Mouse (Mus musculus) right cerebral cortex, postnatal 4 days (tissue): ENCODE measurements around the gene Rgs19.

Experiments
- DNase-seq: peaks from one replicate; pipeline ENCODE4 v3.0.0-alpha.2; 2022

Rgs19 gene

GRCm38 (mm10) chr2:181681978-181682377 is 11.8 kb downstream of the Rgs19 start:
- DNase-seq = no peak

- DNase-seq = no peak
Observed at GRCm38 (mm10) chr2:181680716-181681117, 13.1 kb downstream of the Rgs19 start.

GRCm38 (mm10) chr2:181679951-181680715 is 13.6 kb downstream of the Rgs19 start, which contains the start of gene Tcea2:
TSS of gene Tcea2 (plus strand) at chr2:181680310.
- DNase-seq = peak; percentile 69

- DNase-seq = peak; percentile 44
Observed at GRCm38 (mm10) chr2:181678780-181679179, 15.0 kb downstream of the Rgs19 start.

GRCm38 (mm10) chr2:181677755-181678098 is 16.1 kb downstream of the Rgs19 start:
- DNase-seq = no peak

- DNase-seq = no peak
Observed at GRCm38 (mm10) chr2:181677096-181677754, 16.6 kb downstream of the Rgs19 start.

GRCm38 (mm10) chr2:181676424-181676823 is 17.4 kb downstream of the Rgs19 start:
- DNase-seq = peak; percentile 52

- DNase-seq = no peak
Observed at GRCm38 (mm10) chr2:181675454-181675853, 18.3 kb downstream of the Rgs19 start.

- no peak for DNase-seq
Observed at GRCm38 (mm10) chr2:181674934-181675333, 18.8 kb downstream of the Rgs19 start.

- no peak for DNase-seq
Observed at GRCm38 (mm10) chr2:181673501-181673900, 20.3 kb downstream of the Rgs19 start.

GRCm38 (mm10) chr2:181671984-181672383 is 21.8 kb downstream of the Rgs19 start:
- no peak for DNase-seq

- DNase-seq = no peak
Observed at GRCm38 (mm10) chr2:181671326-181671725, 22.5 kb downstream of the Rgs19 start, which contains the start of gene Sox18. TSS of gene Sox18 (minus strand) at chr2:181671640.

GRCm38 (mm10) chr2:181670913-181671311 is 22.9 kb downstream of the Rgs19 start:
- DNase-seq = no peak

GRCm38 (mm10) chr2:181670285-181670912 is 23.4 kb downstream of the Rgs19 start:
- no peak for DNase-seq

- no peak for DNase-seq
Observed at GRCm38 (mm10) chr2:181663298-181663630, 30.5 kb downstream of the Rgs19 start.

GRCm38 (mm10) chr2:181662620-181663297 is 31.0 kb downstream of the Rgs19 start:
- no peak for DNase-seq

- peak; percentile 77 for DNase-seq
Observed at GRCm38 (mm10) chr2:181659609-181660055, 34.1 kb downstream of the Rgs19 start.

- DNase-seq = no peak
Observed at GRCm38 (mm10) chr2:181658930-181659555, 34.7 kb downstream of the Rgs19 start.

GRCm38 (mm10) chr2:181658528-181658927 is 35.2 kb downstream of the Rgs19 start:
- no peak for DNase-seq

GRCm38 (mm10) chr2:181657441-181657840 is 36.3 kb downstream of the Rgs19 start:
- no peak for DNase-seq

- no peak for DNase-seq
Observed at GRCm38 (mm10) chr2:181656734-181657133, 37.0 kb downstream of the Rgs19 start, which contains the start of gene Gm29797. TSS of gene Gm29797 (plus strand) at chr2:181657034.

- DNase-seq = no peak
Observed at GRCm38 (mm10) chr2:181653523-181653922, 40.3 kb downstream of the Rgs19 start.

- DNase-seq = no peak
Observed at GRCm38 (mm10) chr2:181653065-181653464, 40.7 kb downstream of the Rgs19 start.
